27 mouse cellular contexts compared by ENCODE assay signal in the genomic region with DNA sequence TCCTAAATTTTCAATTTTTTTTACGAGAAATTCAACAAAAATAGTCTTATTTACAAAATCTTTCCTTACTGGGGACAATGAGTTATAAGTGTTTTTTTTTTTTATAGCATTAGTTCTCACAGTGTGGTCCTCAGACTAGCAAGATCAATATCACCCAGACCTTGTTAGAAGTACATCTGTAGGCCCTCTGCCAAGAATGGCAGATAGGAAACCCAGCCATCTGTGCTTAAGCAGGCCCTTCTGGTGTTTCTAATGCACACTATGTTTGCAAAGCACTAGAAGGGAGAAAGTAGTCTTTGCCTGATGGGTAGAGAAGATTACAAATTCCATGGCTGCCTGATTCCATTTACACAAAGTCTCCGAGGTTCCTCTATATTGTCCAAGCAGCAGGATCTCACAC.
DNase-seq lines count a peak whose midpoint lies in the region; ATAC-seq and TF ChIP-seq lines count a peak whose summit lies in the region.
"Had no signal": no experiment of that assay in that cellular context is flagged by ENCODE, and none has a peak within 500 bp of the region (broad histone marks: within the 10 kb centered on the region; RNA-seq: fewer than 3 reads in every experiment).

No protein-coding gene starts in this region.

- no peak overlapping the region for H3K9ac ChIP-seq in forebrain, embryonic 14.5 days (ENCODE audit: low read length)
- H3K9ac ChIP-seq: embryonic facial prominence, embryonic 12.5 days; hindbrain, embryonic 15.5 days; intestine, embryonic 15.5 days; liver, embryonic 15.5 days; lung, embryonic 15.5 days; midbrain, embryonic 13.5 days; neural tube, embryonic 12.5 days had no signal

- H3K4me1 ChIP-seq in forebrain, embryonic 14.5 days (ENCODE audit: control insufficient read depth, insufficient read depth, low read length) = no peaks in the 10 kb centered on the region
- H3K4me1 ChIP-seq in forebrain, embryonic 10.5 days = no peaks in the 10 kb centered on the region
- H3K4me1 ChIP-seq: embryonic facial prominence, embryonic 12.5 days; heart, embryonic 10.5 days; hindbrain, embryonic 15.5 days; intestine, embryonic 15.5 days; liver, embryonic 15.5 days; lung, embryonic 15.5 days; megakaryocyte, embryonic 14.5 days; midbrain, embryonic 13.5 days; neural tube, embryonic 12.5 days had no signal

- ATAC-seq in forebrain, embryonic 14.5 days = peak; percentile 44; the same call in 1 of the 2 replicates
- ATAC-seq: CD4-positive, CD25-positive, alpha-beta regulatory T cell, adult 4 months; intestine, embryonic 15.5 days; midbrain, embryonic 13.5 days had no signal

- TF ChIP-seq CTCF in layer of hippocampus, adult 2 months (conservative IDR thresholded peaks at IDR 0.05) = no peak

- peak; percentile 54 for DNase-seq in forebrain, embryonic 14.5 days (ENCODE audit: low spot score)
- DNase-seq in forebrain, embryonic 10.5 days (ENCODE audit: extremely low spot score, low spot score) = no peak
- peak; percentile 21 for DNase-seq in layer of hippocampus, adult 2 months (ENCODE audit: low spot score in 2 of 2)
- no peak for DNase-seq in layer of hippocampus, adult 9-10 months (ENCODE audit: low spot score)
- peak; percentile 35 for DNase-seq in testis, postnatal 14 days (ENCODE audit: low spot score)
- DNase-seq in testis, postnatal 10 days (ENCODE audit: low spot score) = no peak
- DNase-seq in gastrocnemius, postnatal 4 days (ENCODE audit: low spot score in 2 of 2) = no peak
- DNase-seq: adrenal gland, postnatal 25 days; cerebellum, adult 11-12 months; cerebellum, postnatal 25 days; heart, postnatal 4 days; kidney, adult 9 months; kidney, postnatal 25 days; liver; lung, postnatal 36 days; spleen, adult 18-20 months; thymus, postnatal 14 days had no signal

- 80% methylated on average over 2 of the region's 2 CpGs for whole genome bisulfite sequencing in forebrain, embryonic 14.5 days
- WGBS in forebrain, embryonic 10.5 days = 84% methylated on average over 2 of the region's 2 CpGs

- H3K9me3 ChIP-seq in forebrain, embryonic 14.5 days (replicated peaks; ENCODE audit: control insufficient read depth, low read length) = no peaks in the 10 kb centered on the region
- H3K9me3 ChIP-seq in forebrain, embryonic 10.5 days = no peaks in the 10 kb centered on the region
- H3K9me3 ChIP-seq: embryonic facial prominence, embryonic 12.5 days; heart, embryonic 10.5 days; hindbrain, embryonic 15.5 days; intestine, embryonic 15.5 days; liver, embryonic 15.5 days; lung, embryonic 15.5 days; megakaryocyte, embryonic 14.5 days; midbrain, embryonic 13.5 days; neural tube, embryonic 12.5 days had no signal

- H3K27me3 ChIP-seq in forebrain, embryonic 14.5 days (replicated peaks; ENCODE audit: control insufficient read depth, insufficient read depth, low read length) = no peaks in the 10 kb centered on the region
- no peaks in the 10 kb centered on the region for H3K27me3 ChIP-seq in forebrain, embryonic 10.5 days (ENCODE audit: poor library complexity, severe bottlenecking)
- H3K27me3 ChIP-seq: embryonic facial prominence, embryonic 12.5 days; hindbrain, embryonic 15.5 days; intestine, embryonic 15.5 days; liver, embryonic 15.5 days; lung, embryonic 15.5 days; megakaryocyte, embryonic 14.5 days; midbrain, embryonic 13.5 days; neural tube, embryonic 12.5 days had no signal

- H3K36me3 ChIP-seq in forebrain, embryonic 14.5 days (ENCODE audit: control insufficient read depth, insufficient read depth, low read length) = no peaks in the 10 kb centered on the region
- H3K36me3 ChIP-seq in forebrain, embryonic 10.5 days (replicated peaks) = no peaks in the 10 kb centered on the region
- H3K36me3 ChIP-seq: embryonic facial prominence, embryonic 12.5 days; heart, embryonic 10.5 days; hindbrain, embryonic 15.5 days; intestine, embryonic 15.5 days; liver, embryonic 15.5 days; lung, embryonic 15.5 days; midbrain, embryonic 13.5 days; neural tube, embryonic 12.5 days had no signal

- H3K4me2 ChIP-seq in forebrain, embryonic 14.5 days (ENCODE audit: low read length) = no peak overlapping the region
- H3K4me2 ChIP-seq: embryonic facial prominence, embryonic 12.5 days; hindbrain, embryonic 15.5 days; intestine, embryonic 15.5 days; liver, embryonic 15.5 days; lung, embryonic 15.5 days; midbrain, embryonic 13.5 days; neural tube, embryonic 12.5 days had no signal

- no peak overlapping the region for H3K4me3 ChIP-seq in forebrain, embryonic 14.5 days (ENCODE audit: low read depth, low read length)
- no peak overlapping the region for H3K4me3 ChIP-seq in forebrain, embryonic 10.5 days
- no peak overlapping the region for H3K4me3 ChIP-seq in layer of hippocampus, adult 2 months
- H3K4me3 ChIP-seq: embryonic facial prominence, embryonic 12.5 days; heart, embryonic 10.5 days; hindbrain, embryonic 15.5 days; intestine, embryonic 15.5 days; liver, embryonic 15.5 days; lung, embryonic 15.5 days; megakaryocyte, embryonic 14.5 days; midbrain, embryonic 13.5 days; neural tube, embryonic 12.5 days had no signal

- no peak overlapping the region for H3K27ac ChIP-seq in forebrain, embryonic 14.5 days (ENCODE audit: low read depth, low read length)
- no peak overlapping the region for H3K27ac ChIP-seq in forebrain, embryonic 10.5 days
- no peak overlapping the region for H3K27ac ChIP-seq in layer of hippocampus, adult 2 months
- H3K27ac ChIP-seq: embryonic facial prominence, embryonic 12.5 days; heart, embryonic 10.5 days; hindbrain, embryonic 15.5 days; intestine, embryonic 15.5 days; liver, embryonic 15.5 days; lung, embryonic 15.5 days; midbrain, embryonic 13.5 days; neural tube, embryonic 12.5 days had no signal

Comparison
In these comparisons a context has a peak if more than half of its experiments do, and no peak if none do; other contexts are left out.
1. DNase-seq: peak in forebrain, embryonic 14.5 days (single experiment), layer of hippocampus, adult 2 months (2 of 2) and testis, postnatal 14 days (single experiment); none in forebrain, embryonic 10.5 days (single experiment), layer of hippocampus, adult 9-10 months (single experiment), testis, postnatal 10 days (single experiment) and gastrocnemius, postnatal 4 days (0 of 2).